Mouse (Mus musculus) embryonic fibroblast, embryonic 13.5 days (primary cell): ENCODE measurements at regions not wholly inside any gene's neighbourhood (a gene's known extent, or its start where the extent isn't known, plus 50 kb on each side); places are given as distances from the start of the nearest gene placed in this dataset.

Experiments
- CTCF ChIP-seq: IDR thresholded peaks from 2 replicates; pipeline ENCODE4 v1.5.1; 2011; ENCODE audit warnings: mild to moderate bottlenecking, control low read depth, low read length, moderate library complexity, borderline replicate concordance; ENCODE audit not compliant: insufficient read depth
- POLR2A ChIP-seq: IDR thresholded peaks from 2 replicates; pipeline ENCODE4 v1.6.1; 2011; ENCODE audit warnings: low read depth, mild to moderate bottlenecking, control low read depth, low read length, moderate library complexity

DNA sequence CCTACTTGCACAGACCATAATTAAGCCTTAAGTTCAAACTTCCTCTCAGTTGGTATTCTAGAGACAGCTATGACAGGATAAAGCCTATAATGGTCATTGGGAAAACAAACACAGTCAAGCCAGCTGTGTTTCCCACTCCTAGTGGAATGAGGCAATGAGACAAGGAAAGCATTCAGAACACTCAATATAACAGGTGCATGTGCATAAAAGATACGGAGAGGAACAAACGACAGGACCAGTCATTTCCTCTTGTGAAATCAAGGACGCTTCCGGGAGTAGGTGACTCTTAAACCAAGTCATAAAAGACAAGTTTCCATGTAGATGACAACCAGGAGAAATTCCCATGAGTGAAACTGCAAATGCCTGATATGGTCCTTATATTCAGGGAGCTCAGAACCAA, 232.1 kb upstream of the Gm26657 start:
- no peak for TF ChIP-seq POLR2A
- no peak for TF ChIP-seq CTCF
